Mouse (Mus musculus) naive thymus-derived CD4-positive, alpha-beta T cell, adult 2 months (primary cell): ENCODE data around the gene Nlrp4b.
"Not testable (repeated sequence)": the region's sequence is repeated elsewhere in the genome, so short reads cannot be mapped to it uniquely, and the experiment has no call there.

Source experiments
- DNase-seq: peaks from one replicate; pipeline ENCODE4 v3.0.0-alpha.2; 2011; ENCODE audit warnings: low read depth

Nlrp4b gene

DNA sequence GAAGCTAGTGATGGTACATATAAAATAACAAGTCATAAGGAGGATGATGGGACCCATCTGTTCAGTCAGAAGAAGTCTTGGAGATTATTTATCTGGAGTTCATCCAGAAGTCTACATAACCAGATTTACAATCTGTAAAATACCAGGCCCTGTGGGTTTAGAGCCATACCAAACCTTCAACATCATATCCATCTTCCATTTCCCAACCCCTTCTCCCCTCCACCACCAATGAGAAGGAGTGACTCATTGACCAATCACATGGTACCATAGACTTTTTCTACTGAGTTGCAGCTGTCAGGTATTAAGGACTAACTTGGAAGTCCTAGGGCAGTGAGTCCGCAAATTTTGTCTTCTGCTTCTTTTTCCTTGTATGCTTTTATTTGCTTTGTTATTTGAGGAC, at the start of gene Nlrp4b:
Nlrp4b (plus strand) TSS at position 301 of the 400 bp plus-strand sequence.
- no peak for DNase-seq

DNA sequence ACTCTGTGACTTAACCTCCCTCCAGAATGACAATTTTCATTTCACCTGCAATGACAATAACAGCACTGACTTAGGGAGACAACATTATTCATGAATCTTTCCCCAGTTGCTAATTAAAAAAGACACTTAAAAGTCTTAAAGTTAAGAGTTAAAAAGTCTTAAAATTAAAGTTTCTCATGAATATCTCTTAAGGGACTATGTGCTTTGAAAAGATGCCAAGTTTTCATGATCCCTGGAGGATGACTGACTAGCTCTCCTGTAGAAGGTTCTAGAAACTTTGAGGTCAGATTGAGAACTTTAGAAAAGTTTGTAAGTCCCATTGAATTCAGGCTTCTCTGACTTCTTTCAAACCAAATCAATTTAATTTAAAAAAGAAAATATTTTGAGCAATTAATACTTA, 66.7 kb downstream of the Nlrp4b start, which contains the start of gene Vmn1r71:
Vmn1r71 (minus strand) TSS at position 101 of the 400 bp plus-strand sequence.
- no peak for DNase-seq

DNA sequence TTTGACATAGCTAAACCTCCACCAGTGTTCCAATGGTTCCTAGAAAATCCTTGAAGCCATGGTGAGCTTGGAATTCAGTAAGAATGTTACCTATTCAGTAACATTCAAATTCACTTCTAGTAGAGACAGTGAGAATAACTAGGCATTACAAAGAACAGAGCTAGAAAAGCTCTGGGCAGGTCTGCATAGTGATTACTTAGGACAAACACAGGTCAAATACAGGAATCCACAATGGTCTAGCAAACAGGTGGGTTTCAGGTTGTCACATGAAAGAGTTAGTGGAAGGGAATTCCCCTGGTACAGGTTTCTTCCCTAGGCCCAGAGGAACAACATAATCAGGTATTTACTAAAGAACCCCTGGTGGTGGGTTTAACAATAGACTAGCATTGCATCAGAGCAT, 70.0 kb downstream of the Nlrp4b start:
- DNase-seq, result not testable (repeated sequence)
